In genomic region chr16:85215846-85216245, GRCm38 (mm10) we compare ENCODE assay signal across 13 mouse cellular contexts. TPM values are rescaled to one million over a fixed set of nuclear protein-coding genes. Genes with fewer than 3 reads are reported as not detected.
DNase-seq lines count a peak whose midpoint lies in the region; ATAC-seq and TF ChIP-seq lines count a peak whose summit lies in the region.
"Had no signal": no experiment of that assay in that cellular context is flagged by ENCODE, and none has a peak within 500 bp of the region (broad histone marks: within the 10 kb centered on the region; RNA-seq: fewer than 3 reads in every experiment).

No protein-coding gene starts in this region.

- 44% methylated on average over 9 of the region's 9 CpGs for whole genome bisulfite sequencing in heart, embryonic 15.5 days
- 60% methylated on average over 9 of the region's 9 CpGs for WGBS in heart, embryonic 10.5 days

- no peak for TF ChIP-seq CTCF in testis, adult 2 months (IDR thresholded peaks at IDR 0.05; ENCODE audit: control insufficient read depth, insufficient read depth, insufficient replicate concordance, low read depth, low read length)

- no peak overlapping the region for H3K9ac ChIP-seq in heart, embryonic 15.5 days
- H3K9ac ChIP-seq: hindbrain, embryonic 14.5 days; limb, embryonic 12.5 days had no signal

- no peak for TF ChIP-seq POLR2A in testis, adult 2 months (IDR thresholded peaks at IDR 0.05; ENCODE audit: control insufficient read depth, low read depth, low read length)

- peaks cover 7% of the 10 kb centered on the region; the same call in 1 of the 2 replicates for H3K4me1 ChIP-seq in heart, embryonic 15.5 days (replicated peaks)
- H3K4me1 ChIP-seq in heart, embryonic 10.5 days = peaks cover 9% of the 10 kb centered on the region; the same call in 1 of the 2 replicates
- peaks cover 5% of the 10 kb centered on the region for H3K4me1 ChIP-seq in testis, adult 2 months (ENCODE audit: control insufficient read depth, insufficient read depth, low read length)

- ATAC-seq in heart, embryonic 15.5 days (replicated peaks; ENCODE audit: insufficient number of reproducible peaks, insufficient read depth, low FRiP score, low read depth) = no peak

- no peaks in the 10 kb centered on the region for H3K27me3 ChIP-seq in heart, embryonic 15.5 days
- no peaks in the 10 kb centered on the region for H3K27me3 ChIP-seq in heart, embryonic 10.5 days (ENCODE audit: insufficient read depth, poor library complexity, severe bottlenecking)
- no peaks in the 10 kb centered on the region for H3K27me3 ChIP-seq in testis, adult 2 months (ENCODE audit: control insufficient read depth, insufficient read depth, low read length)
- H3K27me3 ChIP-seq: limb, embryonic 12.5 days had no signal

- H3K4me2 ChIP-seq in heart, embryonic 15.5 days = peak overlapping the region; percentile 30; the same call in 1 of the 2 replicates
- H3K4me2 ChIP-seq: hindbrain, embryonic 14.5 days; limb, embryonic 12.5 days had no signal

- H3K27ac ChIP-seq in heart, embryonic 15.5 days = no peak overlapping the region
- no peak overlapping the region for H3K27ac ChIP-seq in heart, embryonic 10.5 days
- H3K27ac ChIP-seq in testis, adult 2 months (ENCODE audit: control insufficient read depth, insufficient read depth, low read depth, low read length) = no peak overlapping the region
- H3K27ac ChIP-seq: hindbrain, embryonic 14.5 days; limb, embryonic 12.5 days had no signal

- H3K9me3 ChIP-seq in heart, embryonic 15.5 days (replicated peaks) = no peaks in the 10 kb centered on the region
- H3K9me3 ChIP-seq in heart, embryonic 10.5 days = no peaks in the 10 kb centered on the region
- H3K9me3 ChIP-seq: limb, embryonic 12.5 days had no signal

- DNase-seq in heart, embryonic 10.5 days (ENCODE audit: low spot score) = no peak
- DNase-seq in testis, postnatal 14 days (ENCODE audit: low spot score) = no peak
- peak; percentile 7 to 38 for DNase-seq in left cerebral cortex, adult 9 months (ENCODE audit: low spot score in 2 of 2)
- no peak for DNase-seq in liver
- DNase-seq in c-Kit-positive CD71-positive TER-119-positive erythroid progenitor cells, embryonic 14.5 days (ENCODE audit: low spot score) = no peak
- DNase-seq: cerebellum, adult 9-10 months; gastrocnemius, postnatal 10 days; kidney, adult 9 months; thymus, postnatal 14 days had no signal

- no peaks in the 10 kb centered on the region for H3K36me3 ChIP-seq in heart, embryonic 15.5 days
- H3K36me3 ChIP-seq in heart, embryonic 10.5 days = no peaks in the 10 kb centered on the region
- H3K36me3 ChIP-seq in testis, adult 2 months (ENCODE audit: control insufficient read depth, insufficient read depth, low read length) = no peaks in the 10 kb centered on the region
- H3K36me3 ChIP-seq: limb, embryonic 12.5 days had no signal

- no peak overlapping the region for H3K4me3 ChIP-seq in heart, embryonic 15.5 days
- no peak overlapping the region for H3K4me3 ChIP-seq in heart, embryonic 10.5 days
- H3K4me3 ChIP-seq in testis, adult 2 months (ENCODE audit: control insufficient read depth, low read depth, low read length) = peak overlapping the region; percentile 19; the same call in 1 of the 2 replicates
- H3K4me3 ChIP-seq: limb, embryonic 12.5 days had no signal

RNA-seq across cellular contexts. Expression of gene App, which starts 42.3 kb away (rescaled TPM):
- polyA plus RNA-seq in heart, embryonic 15.5 days (2015; fragmentation: Nextera tagmentation; extraction: Ambion mirVana) = 169 and 183 TPM in 2 replicates
- polyA plus RNA-seq in heart, embryonic 10.5 days (2016; fragmentation: Nextera tagmentation; extraction: Ambion mirVana) = 144 and 151 TPM in 2 replicates
- 74.5 and 89.0 TPM in 2 replicates for polyA plus RNA-seq in testis, adult 2 months (2012; rRNA removed)

Comparison
In these comparisons a context has a peak if more than half of its experiments do, and no peak if none do; other contexts are left out.
1. DNase-seq: peak in left cerebral cortex, adult 9 months (2 of 2); none in heart, embryonic 10.5 days (single experiment), testis, postnatal 14 days (single experiment), liver (single experiment) and c-Kit-positive CD71-positive TER-119-positive erythroid progenitor cells, embryonic 14.5 days (single experiment).